Mouse (Mus musculus) cerebellum, postnatal 14 days (tissue): ENCODE results near the gene Tbc1d22a.
A peak's percentile ranks its signal among the peaks of the same experiment; 100 is the strongest.
"Not testable (repeated sequence)": the region's sequence is repeated elsewhere in the genome, so short reads cannot be mapped to it uniquely, and the experiment has no call there.

Experiments used
- DNase-seq, 2 experiments: peaks; one replicate each; pipeline ENCODE4 v3.0.0; 2021; ENCODE audit warnings: mixed read lengths in 2 of 2

Tbc1d22a gene

GRCm38 (mm10) chr15:86203942-86204561 lies 10.2 kb upstream of the Tbc1d22a start:
- DNase-seq = no peak

GRCm38 (mm10) chr15:86205300-86205699 lies 9.0 kb upstream of the Tbc1d22a start:
- DNase-seq = peak; percentile 60 to 78

GRCm38 (mm10) chr15:86206385-86206784 lies 7.9 kb upstream of the Tbc1d22a start:
- peak; percentile 67 for DNase-seq

GRCm38 (mm10) chr15:86212193-86212592 lies 2.1 kb upstream of the Tbc1d22a start:
- DNase-seq = not testable (repeated sequence)

- DNase-seq = no peak
Measured at GRCm38 (mm10) chr15:86214549-86215201, 416 bp downstream of the Tbc1d22a start.

GRCm38 (mm10) chr15:86216641-86217040 lies 2.4 kb downstream of the Tbc1d22a start:
- DNase-seq = not testable (repeated sequence)

GRCm38 (mm10) chr15:86219534-86220228 lies 5.4 kb downstream of the Tbc1d22a start:
- DNase-seq = peak in 1 of 2 experiments; percentile 15

- no peak for DNase-seq
Measured at GRCm38 (mm10) chr15:86220229-86220630, 6.0 kb downstream of the Tbc1d22a start.

- DNase-seq = no peak
Measured at GRCm38 (mm10) chr15:86220715-86221114, 6.5 kb downstream of the Tbc1d22a start.

- DNase-seq = no peak
Measured at GRCm38 (mm10) chr15:86221369-86221768, 7.1 kb downstream of the Tbc1d22a start.

- not testable (repeated sequence) for DNase-seq
Measured at GRCm38 (mm10) chr15:86221901-86222300, 7.6 kb downstream of the Tbc1d22a start.

- DNase-seq = peak in 1 of 2 experiments; percentile 51
Measured at GRCm38 (mm10) chr15:86224972-86225551, 10.8 kb downstream of the Tbc1d22a start.

GRCm38 (mm10) chr15:86226221-86226620 lies 12.0 kb downstream of the Tbc1d22a start:
- no peak for DNase-seq

- no peak for DNase-seq
Measured at GRCm38 (mm10) chr15:86226968-86227367, 12.7 kb downstream of the Tbc1d22a start.

- DNase-seq = peak; percentile 77 to 80
Measured at GRCm38 (mm10) chr15:86228186-86228585, 13.9 kb downstream of the Tbc1d22a start.

GRCm38 (mm10) chr15:86229088-86229487 lies 14.8 kb downstream of the Tbc1d22a start:
- no peak for DNase-seq

GRCm38 (mm10) chr15:86229623-86230022 lies 15.4 kb downstream of the Tbc1d22a start:
- no peak for DNase-seq

GRCm38 (mm10) chr15:86231170-86231569 lies 16.9 kb downstream of the Tbc1d22a start:
- DNase-seq = no peak

GRCm38 (mm10) chr15:86231831-86232512 lies 17.7 kb downstream of the Tbc1d22a start:
- peak; percentile 99 for DNase-seq

- DNase-seq = peak in 1 of 2 experiments; percentile 39
Measured at GRCm38 (mm10) chr15:86234001-86234400, 19.7 kb downstream of the Tbc1d22a start.

- peak; percentile 61 to 74 for DNase-seq
Measured at GRCm38 (mm10) chr15:86234517-86235441, 20.5 kb downstream of the Tbc1d22a start.

- DNase-seq = peak; percentile 77 to 80
Measured at GRCm38 (mm10) chr15:86236252-86236651, 22.0 kb downstream of the Tbc1d22a start.
